Mouse (Mus musculus): ENCODE results near the gene Slc12a9.

- TF ChIP-seq CTCF (IDR thresholded peaks at IDR 0.05; ENCODE audit: extremely low read depth, insufficient read depth, insufficient read length, insufficient replicate concordance) (no peak), POLR2A (IDR thresholded peaks at IDR 0.05; ENCODE audit: low read depth, low read length) (no peak)
These were observed 19.0 kb downstream of the Slc12a9 start, which contains the start of gene Trip6 for GRCm38 (mm10) chr5:137314193-137315083.

All from spleen, adult 2 months (tissue).